Mouse (Mus musculus): ENCODE results near the gene Deup1.

DNA sequence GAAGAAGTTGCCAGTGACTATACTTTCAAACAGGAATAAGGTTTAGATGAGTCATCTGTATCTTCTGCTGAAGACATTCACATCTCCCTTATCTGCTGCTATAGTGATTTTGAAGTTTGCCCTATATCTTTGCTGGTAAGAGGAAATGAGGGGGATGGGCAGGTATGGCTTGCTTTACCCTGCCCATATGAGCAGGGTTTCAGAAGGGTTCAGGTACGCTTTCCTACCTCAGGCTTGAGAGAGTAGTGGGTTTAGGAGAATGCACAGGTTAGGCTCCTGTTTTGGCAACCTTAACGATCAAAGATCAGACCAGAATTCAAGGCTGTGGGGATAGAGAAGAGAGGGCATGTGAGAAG lies 97.8 kb downstream of the Deup1 start:
- TF ChIP-seq CEBPB (IDR thresholded peaks at IDR 0.05; ENCODE audit: low read depth) (no peak), MYOG (IDR thresholded peaks at IDR 0.05; ENCODE audit: control insufficient read depth, extremely low read depth, insufficient read length) (no peak), CTCF (IDR thresholded peaks at IDR 0.05; ENCODE audit: control insufficient read depth, insufficient read depth, insufficient read length) (no peak), USF1 (IDR thresholded peaks at IDR 0.05; ENCODE audit: low read depth) (no peak), MYOD1 (IDR thresholded peaks at IDR 0.05; ENCODE audit: control insufficient read depth, insufficient read length, low read depth) (no peak)

Measured in C2C12 (cell line).